Mouse (Mus musculus): ENCODE data around the gene Eid2. TPM values are rescaled to one million over a fixed set of nuclear protein-coding genes. Genes with fewer than 3 reads are reported as not detected.
"Not testable (repeated sequence)": the region's sequence is repeated elsewhere in the genome, so short reads cannot be mapped to it uniquely, and the experiment has no call there.

Gene Eid2
- 10 to 100 TPM; 23.4 to 24.4 TPM for total RNA-seq (2021)
- polyA plus RNA-seq (2012; rRNA removed): 30.4 and 36.8 TPM in 2 replicates
- long read RNA-seq, transcript Eid2-201 (1 exons, 1,392 nt): major isoform, 37 of 37 reads
- long read RNA-seq, partial matches to known transcripts: 0 of 37 reads
- long read RNA-seq, other reads (novel, unspliced or antisense): 0 of 37 reads

- peak; percentile 91 for DNase-seq
Measured at GRCm38 (mm10) chr7:28267129-28268041, at the start of gene Eid2. Gene Eid2 (plus strand): TSS chr7:28267881.

- DNase-seq: peak; percentile 9
Measured at GRCm38 (mm10) chr7:28218951-28219740, 48.5 kb upstream of the Eid2 start.

GRCm38 (mm10) chr7:28226836-28227235 lies 40.8 kb upstream of the Eid2 start:
- not testable (repeated sequence) for DNase-seq

GRCm38 (mm10) chr7:28227421-28227820 lies 40.3 kb upstream of the Eid2 start:
- DNase-seq: not testable (repeated sequence)

- DNase-seq: not testable (repeated sequence)
Measured at GRCm38 (mm10) chr7:28243943-28244342, 23.7 kb upstream of the Eid2 start.

- DNase-seq: no peak
Measured at GRCm38 (mm10) chr7:28248957-28249356, 18.7 kb upstream of the Eid2 start.

GRCm38 (mm10) chr7:28251976-28252375 lies 15.7 kb upstream of the Eid2 start:
- no peak for DNase-seq

GRCm38 (mm10) chr7:28254591-28254990 lies 13.1 kb upstream of the Eid2 start:
- DNase-seq: no peak

- DNase-seq: no peak
Measured at GRCm38 (mm10) chr7:28255476-28255875, 12.2 kb upstream of the Eid2 start.

GRCm38 (mm10) chr7:28262861-28263260 lies 4.8 kb upstream of the Eid2 start:
- DNase-seq: no peak

GRCm38 (mm10) chr7:28263786-28264185 lies 3.9 kb upstream of the Eid2 start:
- DNase-seq: peak; percentile 69

- no peak for DNase-seq
Measured at GRCm38 (mm10) chr7:28265391-28265790, 2.3 kb upstream of the Eid2 start.

- DNase-seq: peak; percentile 84
Measured at GRCm38 (mm10) chr7:28268042-28268531, 406 bp downstream of the Eid2 start.

GRCm38 (mm10) chr7:28268576-28268975 lies 895 bp downstream of the Eid2 start:
- DNase-seq: no peak

GRCm38 (mm10) chr7:28269355-28269754 lies 1.7 kb downstream of the Eid2 start:
- no peak for DNase-seq

GRCm38 (mm10) chr7:28271761-28272160 lies 4.1 kb downstream of the Eid2 start:
- no peak for DNase-seq

- no peak for DNase-seq
Measured at GRCm38 (mm10) chr7:28277237-28277614, 9.5 kb downstream of the Eid2 start.

GRCm38 (mm10) chr7:28277615-28278278 lies 10.1 kb downstream of the Eid2 start, which contains the start of gene Eid2b:
Gene Eid2b (plus strand): TSS chr7:28277739.
- DNase-seq: peak; percentile 96

- no peak for DNase-seq
Measured at GRCm38 (mm10) chr7:28278279-28278652, 10.6 kb downstream of the Eid2 start.

GRCm38 (mm10) chr7:28280630-28281029 lies 12.9 kb downstream of the Eid2 start:
- DNase-seq: no peak

GRCm38 (mm10) chr7:28290165-28290564 lies 22.5 kb downstream of the Eid2 start:
- DNase-seq: no peak
